Mouse (Mus musculus): Measurements from ENCODE around the gene Mast2. TPM values are rescaled to one million over a fixed set of nuclear protein-coding genes. Genes with fewer than 3 reads are reported as not detected.

Gene Mast2
- polyA plus RNA-seq, 1 experiment from 2014 or later, result 48.9 TPM

GRCm38 (mm10) chr4:116405276-116405954 is 58.6 kb downstream of the Mast2 start:
- 13% methylated on average over 7 of the region's 7 CpGs for WGBS
- Histone ChIP-seq H3K4me2 (peak overlapping the region; percentile 63), H3K4me1 (replicated peaks) (peaks cover 28% of the 10 kb centered on the region), H3K27me3 (no peaks in the 10 kb centered on the region), H3K9ac (peak overlapping the region; percentile 61), H3K4me3 (peak overlapping the region; percentile 40), H3K9me3 (no peaks in the 10 kb centered on the region), H3K27ac (replicated peaks) (peak overlapping the region; percentile 89), H3K36me3 (no peaks in the 10 kb centered on the region)
- ATAC-seq (ENCODE audit: low FRiP score, low read depth), result no peak

- Histone ChIP-seq H3K27ac (replicated peaks) (peak overlapping the region; percentile 53; the same call in 1 of the 2 replicates), H3K36me3 (no peaks in the 10 kb centered on the region), H3K4me2 (peak overlapping the region; percentile 63), H3K9me3 (no peaks in the 10 kb centered on the region), H3K4me3 (peak overlapping the region; percentile 30), H3K9ac (0 out of 2 replicates have a peak overlapping the region, but pooled peaks have one; percentile 13), H3K4me1 (replicated peaks) (peaks cover 28% of the 10 kb centered on the region), H3K27me3 (no peaks in the 10 kb centered on the region)
- 61% methylated on average over 2 of the region's 2 CpGs for WGBS
- no peak for ATAC-seq (ENCODE audit: low FRiP score, low read depth)
These were observed 60.1 kb downstream of the Mast2 start for GRCm38 (mm10) chr4:116403884-116404283.

GRCm38 (mm10) chr4:116402708-116403107 is 61.3 kb downstream of the Mast2 start:
- Histone ChIP-seq H3K36me3 (no peaks in the 10 kb centered on the region), H3K4me3 (no peak overlapping the region), H3K9me3 (no peaks in the 10 kb centered on the region), H3K27ac (replicated peaks) (no peak overlapping the region), H3K9ac (no peak overlapping the region), H3K4me1 (replicated peaks) (peaks cover 28% of the 10 kb centered on the region), H3K4me2 (peak overlapping the region; percentile 63), H3K27me3 (no peaks in the 10 kb centered on the region)
- ATAC-seq (ENCODE audit: low FRiP score, low read depth), result no peak
- 91% methylated on average over 1 of the region's 1 CpGs for WGBS

- Histone ChIP-seq H3K9me3 (no peaks in the 10 kb centered on the region), H3K36me3 (no peaks in the 10 kb centered on the region), H3K4me2 (no peak overlapping the region), H3K4me3 (no peak overlapping the region), H3K4me1 (replicated peaks) (peaks cover 9% of the 10 kb centered on the region), H3K27me3 (no peaks in the 10 kb centered on the region), H3K9ac (no peak overlapping the region), H3K27ac (replicated peaks) (no peak overlapping the region)
- WGBS, result 41% methylated on average over 1 of the region's 1 CpGs
- ATAC-seq (ENCODE audit: low FRiP score, low read depth), result no peak
These were observed 65.9 kb downstream of the Mast2 start for GRCm38 (mm10) chr4:116398051-116398450.

DNA sequence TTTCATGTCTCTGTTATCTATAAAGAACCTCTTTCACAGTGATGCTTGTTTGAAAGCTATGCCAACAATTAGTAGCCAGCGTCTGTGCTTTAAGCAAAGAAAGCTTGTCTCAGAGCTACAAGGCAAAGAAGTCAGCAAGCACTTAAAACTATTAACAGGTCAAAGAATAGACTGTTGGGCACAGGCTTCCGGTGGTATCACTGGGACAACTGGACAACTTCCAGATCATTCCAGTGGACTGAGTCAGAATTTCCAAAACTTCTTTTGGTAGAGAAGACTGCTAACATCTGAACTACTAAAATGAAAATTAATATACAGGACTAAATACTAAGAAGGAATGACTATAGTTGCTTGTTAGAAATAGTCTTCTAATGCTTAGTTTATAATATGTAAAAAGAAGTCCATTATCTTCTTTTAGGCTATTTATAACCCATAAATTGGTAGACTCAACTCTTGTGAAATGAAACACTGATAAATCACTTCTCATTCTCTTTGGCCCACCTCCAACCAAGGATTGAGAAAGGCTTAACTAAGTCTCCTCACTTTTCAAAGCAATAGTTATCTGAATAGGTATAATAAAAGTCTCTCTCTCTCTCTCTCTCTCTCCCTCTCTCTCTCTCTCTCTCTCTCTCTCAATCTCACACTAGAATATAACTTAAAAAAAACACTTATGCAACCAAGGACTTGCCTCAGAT is 85.9 kb downstream of the Mast2 start:
- Histone ChIP-seq H3K27ac (replicated peaks) (no peak overlapping the region), H3K4me3 (no peak overlapping the region), H3K4me2 (no peak overlapping the region), H3K27me3 (no peaks in the 10 kb centered on the region), H3K36me3 (no peaks in the 10 kb centered on the region), H3K9me3 (no peaks in the 10 kb centered on the region), H3K4me1 (replicated peaks) (no peaks in the 10 kb centered on the region), H3K9ac (no peak overlapping the region)
- no peak for ATAC-seq (ENCODE audit: low FRiP score, low read depth)
- WGBS, result 64% methylated on average over 2 of the region's 2 CpGs

GRCm38 (mm10) chr4:116371676-116372075 is 92.3 kb downstream of the Mast2 start:
- Histone ChIP-seq H3K36me3 (0 out of 2 replicates have a peak, but pooled peaks cover 10% of the 10 kb centered on the region), H3K27ac (replicated peaks) (no peak overlapping the region), H3K9ac (no peak overlapping the region), H3K4me2 (no peak overlapping the region), H3K4me3 (no peak overlapping the region), H3K4me1 (replicated peaks) (0 out of 2 replicates have a peak, but pooled peaks cover 5% of the 10 kb centered on the region), H3K9me3 (no peaks in the 10 kb centered on the region), H3K27me3 (no peaks in the 10 kb centered on the region)
- WGBS, result 46% methylated on average over 1 of the region's 1 CpGs
- peak; percentile 61 for ATAC-seq (ENCODE audit: low FRiP score, low read depth)

DNA sequence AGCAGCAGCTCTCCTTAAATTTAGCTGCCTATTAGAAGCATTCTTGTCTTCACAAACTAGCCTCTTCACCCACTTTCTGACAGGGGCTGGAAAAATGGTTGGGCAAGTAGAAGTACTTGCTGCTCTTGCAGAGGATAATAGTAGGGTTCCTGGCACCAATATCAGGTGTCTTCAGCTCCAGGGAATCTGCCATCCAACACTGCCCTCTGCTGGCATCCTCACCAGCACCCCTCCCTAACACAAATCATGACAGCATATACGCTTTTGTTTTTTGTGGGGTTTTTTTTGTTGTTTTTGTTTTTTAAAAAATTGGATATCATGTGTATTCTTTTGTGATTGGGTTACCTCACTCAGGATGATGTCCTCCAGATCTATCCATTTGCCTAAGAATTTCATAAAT is 105.9 kb downstream of the Mast2 start:
- no peak overlapping the region for H3K4me2 ChIP-seq
- H3K9ac ChIP-seq, result no peak overlapping the region
- no peak overlapping the region for H3K4me3 ChIP-seq
- no peaks in the 10 kb centered on the region for H3K9me3 ChIP-seq
- 100% methylated on average over 1 of the region's 1 CpGs for WGBS
- ATAC-seq (ENCODE audit: low FRiP score, low read depth), result no peak
- H3K4me1 ChIP-seq (replicated peaks), result no peaks in the 10 kb centered on the region
- H3K27ac ChIP-seq (replicated peaks), result no peak overlapping the region
- no peaks in the 10 kb centered on the region for H3K36me3 ChIP-seq
- no peaks in the 10 kb centered on the region for H3K27me3 ChIP-seq

DNA sequence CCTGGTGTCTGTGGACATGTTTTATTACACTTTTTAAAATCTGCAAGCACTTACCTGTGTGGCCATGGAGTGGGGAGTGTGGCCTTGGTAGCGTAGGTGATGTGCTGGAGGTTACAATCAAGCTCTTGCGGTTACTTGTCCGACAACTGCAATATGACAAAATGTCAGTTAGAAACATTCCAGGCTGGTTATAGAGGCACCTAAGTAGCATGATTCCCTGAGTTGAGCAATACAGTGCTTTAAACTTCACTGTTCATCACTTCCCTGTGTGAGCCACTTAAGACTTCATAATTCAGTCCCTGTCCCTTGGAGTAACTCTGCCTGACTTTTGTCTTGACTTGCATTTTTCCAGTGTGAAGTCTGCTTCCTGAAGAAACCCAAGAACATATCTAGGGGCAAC is 111.1 kb downstream of the Mast2 start:
- no peak for ATAC-seq (ENCODE audit: low FRiP score, low read depth)
- H3K27me3 ChIP-seq, result no peaks in the 10 kb centered on the region
- H3K4me1 ChIP-seq (replicated peaks), result no peaks in the 10 kb centered on the region
- no peak overlapping the region for H3K27ac ChIP-seq (replicated peaks)
- H3K36me3 ChIP-seq, result no peaks in the 10 kb centered on the region
- 96% methylated on average over 3 of the region's 3 CpGs for WGBS
- H3K4me3 ChIP-seq, result no peak overlapping the region
- H3K9me3 ChIP-seq, result no peaks in the 10 kb centered on the region
- no peak overlapping the region for H3K4me2 ChIP-seq
- H3K9ac ChIP-seq, result no peak overlapping the region

- Histone ChIP-seq H3K4me2 (no peak overlapping the region), H3K4me1 (replicated peaks) (no peaks in the 10 kb centered on the region), H3K9me3 (no peaks in the 10 kb centered on the region), H3K36me3 (no peaks in the 10 kb centered on the region), H3K4me3 (no peak overlapping the region), H3K9ac (no peak overlapping the region), H3K27ac (replicated peaks) (no peak overlapping the region), H3K27me3 (no peaks in the 10 kb centered on the region)
- no peak for ATAC-seq (ENCODE audit: low FRiP score, low read depth)
- 75% methylated on average over 3 of the region's 3 CpGs for WGBS
These were observed 111.5 kb downstream of the Mast2 start for GRCm38 (mm10) chr4:116352496-116352895.

- no peaks in the 10 kb centered on the region for H3K36me3 ChIP-seq
- no peak overlapping the region for H3K4me3 ChIP-seq
- no peaks in the 10 kb centered on the region for H3K9me3 ChIP-seq
- no peaks in the 10 kb centered on the region for H3K4me1 ChIP-seq (replicated peaks)
- no peak for ATAC-seq (ENCODE audit: low FRiP score, low read depth)
- H3K9ac ChIP-seq, result no peak overlapping the region
- no peak overlapping the region for H3K27ac ChIP-seq (replicated peaks)
- H3K27me3 ChIP-seq, result no peaks in the 10 kb centered on the region
- no peak overlapping the region for H3K4me2 ChIP-seq
These were observed 121.9 kb downstream of the Mast2 start for GRCm38 (mm10) chr4:116342119-116342518.

GRCm38 (mm10) chr4:116336294-116336693 is 127.7 kb downstream of the Mast2 start:
- Histone ChIP-seq H3K4me3 (no peak overlapping the region), H3K9me3 (no peaks in the 10 kb centered on the region), H3K36me3 (0 out of 2 replicates have a peak, but pooled peaks cover 6% of the 10 kb centered on the region), H3K4me1 (replicated peaks) (no peaks in the 10 kb centered on the region), H3K4me2 (no peak overlapping the region), H3K27ac (replicated peaks) (no peak overlapping the region), H3K27me3 (no peaks in the 10 kb centered on the region), H3K9ac (no peak overlapping the region)
- no peak for ATAC-seq (ENCODE audit: low FRiP score, low read depth)
- 89% methylated on average over 1 of the region's 1 CpGs for WGBS

GRCm38 (mm10) chr4:116329256-116329655 is 134.7 kb downstream of the Mast2 start:
- Histone ChIP-seq H3K4me3 (no peak overlapping the region), H3K9ac (no peak overlapping the region), H3K4me1 (replicated peaks) (no peaks in the 10 kb centered on the region), H3K4me2 (no peak overlapping the region), H3K27ac (replicated peaks) (no peak overlapping the region), H3K27me3 (no peaks in the 10 kb centered on the region), H3K9me3 (no peaks in the 10 kb centered on the region), H3K36me3 (peaks cover 58% of the 10 kb centered on the region)
- WGBS, result 85% methylated on average over 3 of the region's 3 CpGs
- no peak for ATAC-seq (ENCODE audit: low FRiP score, low read depth)
